Mouse (Mus musculus) lung, postnatal 0 days (tissue): Measurements from ENCODE around the gene Mtfp1. TPM values are rescaled to one million over a fixed set of nuclear protein-coding genes. Genes with fewer than 3 reads are reported as not detected.
A peak's percentile ranks its signal among the peaks of the same experiment; 100 is the strongest.

Source experiments
- ATAC-seq: fragments of 200-750 bp; cut with Nextera tagmentation; 2 replicates; pipeline ENCODE4 v1.8.0; 2017; ENCODE audit warnings: moderate library complexity
- DNase-seq: peaks from one replicate; pipeline ENCODE4 v3.0.0-alpha.2; 2016; ENCODE audit warnings: low spot score
- H3K27ac ChIP-seq: fragments of 300-500 bp; sonication (generic); 2 replicates; pipeline ENCODE4 v1.5.1; 2014; ENCODE audit warnings: antibody characterized with exemption, mild to moderate bottlenecking, low read length, mixed read lengths
- H3K27me3 ChIP-seq: fragments of 300-500 bp; sonication (generic); replicated peaks from 2 replicates; pipeline ENCODE4 v1.6.1; 2014; ENCODE audit warnings: low read length, mixed read lengths; ENCODE audit not compliant: insufficient read depth
- H3K36me3 ChIP-seq: fragments of 300-500 bp; sonication (generic); 2 replicates; pipeline ENCODE4 v1.6.1; 2014; ENCODE audit warnings: low read length, mixed read lengths; ENCODE audit not compliant: insufficient read depth
- H3K4me1 ChIP-seq: fragments of 300-500 bp; sonication (generic); 2 replicates; pipeline ENCODE4 v1.6.1; 2014; ENCODE audit warnings: antibody characterized with exemption, low read depth, low read length, mixed read lengths; ENCODE audit not compliant: insufficient read depth
- H3K4me2 ChIP-seq: fragments of 300-500 bp; sonication (generic); replicated peaks from 2 replicates; pipeline ENCODE4 v1.6.1; 2014; ENCODE audit warnings: low read depth, mild to moderate bottlenecking, low read length, moderate library complexity, mixed read lengths
- H3K4me3 ChIP-seq: fragments of 300-500 bp; sonication (generic); 2 replicates; pipeline ENCODE4 v1.5.1; 2014; ENCODE audit warnings: low read depth, low read length
- H3K9ac ChIP-seq: fragments of 300-500 bp; sonication (generic); replicated peaks from 2 replicates; pipeline ENCODE4 v1.6.1; 2014; ENCODE audit warnings: low read depth, mild to moderate bottlenecking
- H3K9me3 ChIP-seq: fragments of 300-500 bp; sonication (generic); 2 replicates; pipeline ENCODE4 v1.6.1; 2016; ENCODE audit warnings: low read length, mixed read lengths
- CTCF ChIP-seq: IDR thresholded peaks from 2 replicates; pipeline ENCODE4 v1.5.1; 2016; ENCODE audit warnings: antibody characterized with exemption, mild to moderate bottlenecking
- EP300 ChIP-seq: IDR thresholded peaks from 2 replicates; pipeline ENCODE4 v1.6.1; 2016; ENCODE audit warnings: antibody characterized with exemption, mild to moderate bottlenecking, control low read depth
- WGBS: fragments of 180-500 bp; shearing (Covaris S2); extraction: QIAGEN DNeasy Blood & Tissue Kit; methylation state at CpG from one replicate; pipeline ENCODE4 v1.1.7; 2014; 5-methylcytosine and 5-hydroxymethylcytosine counted together
- polyA plus RNA-seq: library from polyadenylated mRNA; unstranded; fragments of >200 nt; fragmentation: Nextera tagmentation; extraction: Ambion mirVana; gene quantifications from 2 replicates; pipeline ENCODE4 v1.2.1, GENCODE M21; 2015

The Mtfp1 gene
- polyA plus RNA-seq, 1 experiment from 2014 or later, result 6.5 TPM

DNA sequence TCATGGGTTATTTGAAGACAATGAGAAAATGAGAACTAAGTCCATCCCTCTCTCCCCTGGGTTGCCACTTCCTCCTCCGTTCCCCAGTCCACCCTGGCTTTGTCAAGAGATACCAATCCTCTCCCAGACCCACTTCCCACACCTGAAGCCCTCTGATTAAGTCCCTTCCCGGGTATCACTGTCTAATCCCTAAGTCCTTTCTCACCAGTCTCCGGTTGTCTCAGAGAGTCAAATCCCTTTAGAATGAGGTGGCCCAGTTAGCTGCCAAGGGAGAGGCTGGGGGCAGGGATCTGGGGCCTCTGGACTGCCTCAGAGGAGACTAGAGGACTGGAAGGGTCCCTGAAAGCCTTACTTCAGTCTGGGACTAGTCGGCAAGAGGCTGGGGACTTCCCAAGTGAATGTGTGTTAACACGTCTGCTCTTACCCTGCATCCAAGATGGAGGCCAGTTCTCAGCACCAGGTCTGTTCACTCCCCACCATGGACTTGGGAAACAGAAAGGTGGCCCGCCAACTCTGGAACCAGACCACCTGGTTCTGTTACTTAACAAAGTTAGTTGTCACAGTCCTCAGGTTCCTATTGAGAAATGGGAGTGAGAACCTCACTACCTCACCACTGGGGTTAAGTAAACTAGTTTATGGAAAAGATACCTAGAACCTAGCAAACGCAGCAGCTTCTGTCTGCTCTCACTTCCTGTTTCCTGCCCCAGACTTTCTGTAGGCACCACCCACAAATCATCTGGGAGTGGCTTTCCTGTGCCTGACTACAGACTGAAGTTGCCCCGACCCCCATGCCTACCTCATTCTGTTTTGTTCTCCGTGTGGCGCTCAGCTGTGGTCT lies 27.7 kb upstream of the Mtfp1 start, which contains the start of gene Sec14l2:
Gene Sec14l2, minus strand, starts transcription at position 674 of the 838 bp plus-strand sequence.
- no peak within 1 kb of the TSS for H3K4me2 ChIP-seq
- DNase-seq (peak; percentile 54), ATAC-seq (peak; percentile 13; the same call in 1 of the 2 replicates)
- TF ChIP-seq EP300 (no peak), CTCF (no peak)
- H3K4me1 ChIP-seq, result no peaks in the 10 kb centered on the region
- WGBS, result 64% methylated on average over 10 of the region's 10 CpGs
- no peak within 1 kb of the TSS for H3K9ac ChIP-seq
- peak within 1 kb of the TSS; percentile 47 for H3K27ac ChIP-seq
- H3K36me3 ChIP-seq, result no peaks in the 10 kb centered on the region
- no peak within 1 kb of the TSS for H3K4me3 ChIP-seq
- H3K9me3 ChIP-seq, result no peaks in the 10 kb centered on the region; the same call in 1 of the 2 replicates
- no peaks in the 10 kb centered on the region for H3K27me3 ChIP-seq

DNA sequence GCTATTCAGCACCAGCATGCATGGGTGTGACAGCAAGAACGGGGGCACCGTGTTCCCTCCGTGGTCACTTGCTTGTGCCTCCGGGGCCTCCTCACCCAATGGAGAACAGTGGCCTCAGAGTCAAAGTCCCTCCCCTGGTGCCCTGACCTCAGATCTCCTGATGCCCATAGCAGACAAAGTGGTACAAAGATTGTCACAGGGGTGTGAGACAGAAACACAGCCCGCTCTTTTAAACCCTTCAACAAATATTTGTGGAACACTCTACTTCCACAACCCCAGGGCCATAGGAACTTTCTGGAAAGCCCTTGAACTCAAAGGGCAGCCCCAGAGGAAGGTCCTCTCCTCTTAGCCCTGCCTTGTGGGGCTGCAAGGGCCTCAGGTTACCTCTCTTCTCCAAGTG lies 27.0 kb upstream of the Mtfp1 start:
- ATAC-seq (peak; percentile 37), DNase-seq (no peak)
- no peaks in the 10 kb centered on the region for H3K27me3 ChIP-seq
- H3K4me3 ChIP-seq, result no peak overlapping the region
- H3K36me3 ChIP-seq, result no peaks in the 10 kb centered on the region
- peaks cover 5% of the 10 kb centered on the region; the same call in 1 of the 2 replicates for H3K4me1 ChIP-seq
- no peak overlapping the region for H3K9ac ChIP-seq
- peak overlapping the region; percentile 33; the same call in 1 of the 2 replicates for H3K27ac ChIP-seq
- no peaks in the 10 kb centered on the region; the same call in 1 of the 2 replicates for H3K9me3 ChIP-seq
- no peak overlapping the region for H3K4me2 ChIP-seq
- no peak for TF ChIP-seq CTCF
- TF ChIP-seq EP300, result no peak
- 45% methylated on average over 5 of the region's 5 CpGs for WGBS

DNA sequence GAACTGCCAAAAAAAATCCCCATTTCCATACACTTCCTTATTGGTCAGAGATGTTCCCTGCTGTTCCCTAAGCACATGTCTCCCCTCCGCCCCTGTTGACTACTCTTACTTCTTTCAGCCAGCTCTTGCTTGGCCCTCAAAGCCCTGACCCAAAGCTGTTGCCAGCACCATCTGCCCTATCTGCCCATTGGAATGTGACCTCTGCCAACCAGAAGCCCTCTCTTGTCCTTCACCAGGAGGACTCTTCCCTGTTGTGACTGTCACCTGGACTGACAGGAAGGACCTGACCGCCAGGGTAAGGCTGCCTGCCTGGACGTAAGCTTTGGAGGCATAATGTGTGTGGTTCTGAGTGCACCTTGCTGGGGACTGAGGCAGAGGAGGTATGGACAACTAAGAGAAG lies 26.4 kb upstream of the Mtfp1 start:
- Histone ChIP-seq H3K27ac (peak overlapping the region; percentile 33; the same call in 1 of the 2 replicates), H3K9me3 (no peaks in the 10 kb centered on the region; the same call in 1 of the 2 replicates), H3K4me2 (no peak overlapping the region), H3K4me3 (no peak overlapping the region), H3K27me3 (no peaks in the 10 kb centered on the region), H3K9ac (no peak overlapping the region), H3K4me1 (peaks cover 6% of the 10 kb centered on the region; the same call in 1 of the 2 replicates), H3K36me3 (no peaks in the 10 kb centered on the region)
- no peak for DNase-seq
- no peak for ATAC-seq
- TF ChIP-seq CTCF (no peak), EP300 (no peak)
- WGBS, result 71% methylated on average over 3 of the region's 3 CpGs

DNA sequence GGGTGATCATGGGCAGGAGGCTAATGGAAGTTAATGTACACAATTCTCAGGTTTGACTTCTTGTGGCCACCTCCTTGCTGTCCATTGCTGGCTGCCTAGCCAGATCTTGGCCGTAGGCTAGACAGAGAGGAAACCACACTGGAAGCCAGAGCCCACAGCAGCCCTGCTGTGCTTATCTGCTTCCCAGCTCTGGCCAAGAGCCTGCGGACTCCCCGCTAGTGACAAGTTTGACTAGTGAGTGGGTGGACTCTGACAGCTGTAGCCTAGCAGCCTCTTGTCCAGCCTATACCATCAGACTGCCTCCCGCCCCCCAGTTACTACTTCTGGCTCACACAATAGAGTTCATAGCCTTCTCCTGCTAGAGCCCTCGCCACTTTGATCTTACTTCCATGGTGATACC lies 24.4 kb upstream of the Mtfp1 start:
- Histone ChIP-seq H3K9me3 (no peaks in the 10 kb centered on the region), H3K36me3 (no peaks in the 10 kb centered on the region), H3K4me1 (peaks cover 6% of the 10 kb centered on the region; the same call in 1 of the 2 replicates), H3K27ac (no peak overlapping the region), H3K27me3 (no peaks in the 10 kb centered on the region), H3K9ac (no peak overlapping the region), H3K4me2 (no peak overlapping the region), H3K4me3 (no peak overlapping the region)
- no peak for ATAC-seq
- 35% methylated on average over 5 of the region's 5 CpGs for WGBS
- TF ChIP-seq EP300 (no peak), CTCF (no peak)
- DNase-seq, result no peak

DNA sequence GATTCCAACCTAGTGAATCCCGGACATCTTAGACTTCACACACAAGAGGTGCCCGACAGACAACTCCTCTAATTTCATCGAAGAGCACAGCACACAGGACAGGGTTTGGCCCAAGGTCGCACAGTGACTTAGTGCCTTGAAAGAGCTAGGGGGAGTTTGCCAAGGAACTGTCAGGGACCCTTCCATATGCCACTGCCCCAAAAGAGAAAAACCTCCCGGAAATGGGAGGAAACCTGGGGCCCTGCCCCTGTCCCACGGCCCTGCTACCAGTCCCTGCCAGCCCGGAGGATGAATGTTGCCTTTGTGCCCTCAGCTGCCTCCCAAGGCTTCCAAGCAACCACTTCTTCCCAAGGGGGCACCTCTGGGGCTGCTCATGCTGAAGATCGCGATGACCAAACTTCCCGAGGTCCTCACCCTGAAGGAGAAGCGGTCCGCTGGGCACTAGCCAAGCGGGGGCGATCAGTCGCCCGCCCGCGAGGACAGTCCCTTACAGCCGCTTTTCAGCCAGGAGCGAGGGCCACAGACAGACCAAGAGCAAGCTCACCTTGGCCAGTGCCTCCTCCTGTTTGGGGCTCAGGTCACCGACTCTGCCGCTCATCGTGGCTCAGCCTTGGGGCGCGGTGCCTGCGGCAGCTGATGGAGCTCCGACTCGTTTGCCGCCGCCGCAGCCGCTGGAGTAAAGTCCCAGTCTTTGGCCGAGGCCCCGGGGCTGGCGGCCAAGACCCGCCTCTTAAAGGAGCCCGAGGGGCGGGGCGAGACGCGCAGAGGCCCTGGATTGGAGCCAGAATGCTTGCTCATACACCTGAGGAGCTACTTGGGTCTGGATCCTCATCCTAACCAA lies 23.1 kb upstream of the Mtfp1 start:
- Histone ChIP-seq H3K4me1 (peaks cover 6% of the 10 kb centered on the region; the same call in 1 of the 2 replicates), H3K27ac (no peak overlapping the region), H3K9me3 (no peaks in the 10 kb centered on the region), H3K9ac (peak overlapping the region; percentile 13), H3K4me3 (peak overlapping the region; percentile 43), H3K27me3 (no peaks in the 10 kb centered on the region), H3K36me3 (no peaks in the 10 kb centered on the region), H3K4me2 (peak overlapping the region; percentile 82)
- ATAC-seq (peak; percentile 77), DNase-seq (peak; percentile 89)
- 3% methylated on average over 36 of the region's 41 CpGs for WGBS
- no peak for TF ChIP-seq CTCF
- no peak for TF ChIP-seq EP300
